Mouse (Mus musculus): ENCODE results near the gene Acvr1. TPM values are rescaled to one million over a fixed set of nuclear protein-coding genes. Genes with fewer than 3 reads are reported as not detected.

Gene Acvr1
- total RNA-seq, 2 experiments from 2014 or later: 10.4 to 18.4 TPM

- intact Hi-C loops (cut with DNase I; ENCODE audit: low total_unique reads): no loop called here
- DNase-seq: peak; percentile 49
Observed at GRCm38 (mm10) chr2:58357414-58358131, 209.4 kb downstream of the Acvr1 start, which contains the start of gene Acvr1c. TSS of gene Acvr1c (minus strand) at chr2:58357895.

GRCm38 (mm10) chr2:58357068-58357413, 209.9 kb downstream of the Acvr1 start:
- DNase-seq: no peak
- intact Hi-C loops (cut with DNase I; ENCODE audit: low total_unique reads): no loop called here

GRCm38 (mm10) chr2:58354389-58354788, 212.6 kb downstream of the Acvr1 start:
- no peak for DNase-seq
- intact Hi-C loops (cut with DNase I; ENCODE audit: low total_unique reads): no loop called here

- intact Hi-C loops (cut with DNase I; ENCODE audit: low total_unique reads): no loop called here
- no peak for DNase-seq
Observed at GRCm38 (mm10) chr2:58352846-58353245, 214.1 kb downstream of the Acvr1 start.

GRCm38 (mm10) chr2:58350657-58351056, 216.3 kb downstream of the Acvr1 start:
- intact Hi-C loops (cut with DNase I; ENCODE audit: low total_unique reads): no loop called here
- DNase-seq: no peak

Other genes starting within 250 kb of the Acvr1 start
- gene Acvr1c, start 209.3 kb downstream of the Acvr1 start, total RNA-seq (2021): under 1 TPM; 0.04 to 0.94 TPM
- not detected for gene Gm17409, start 97.0 kb downstream of the Acvr1 start, total RNA-seq (2021)
- 1 to 10 TPM in 1 of 2 experiments, under 1 TPM in 1; 0.86 to 1.3 TPM for gene Upp2, start 141 bp upstream of the Acvr1 start, total RNA-seq (2021)

All from gastrocnemius, postnatal 14 days (tissue).